Mouse (Mus musculus) hindbrain, embryonic 11.5 days (tissue): ENCODE measurements around the gene Polrmt. TPM values are rescaled to one million over a fixed set of nuclear protein-coding genes. Genes with fewer than 3 reads are reported as not detected.

Experiments
- ATAC-seq: fragments of 200-750 bp; cut with Nextera tagmentation; 2 replicates; pipeline ENCODE4 v1.8.0; 2017; ENCODE audit warnings: mild to moderate bottlenecking, moderate TSS enrichment, moderate library complexity; ENCODE audit not compliant: low FRiP score
- DNase-seq: peaks from one replicate; pipeline ENCODE4 v3.0.0-alpha.2; 2015; ENCODE audit warnings: low spot score
- H3K27ac ChIP-seq: fragments of 300-500 bp; sonication (generic); 2 replicates; pipeline ENCODE4 v1.5.1; 2014; ENCODE audit warnings: mild to moderate bottlenecking, low read depth, low read length
- H3K27me3 ChIP-seq: fragments of 300-500 bp; sonication (generic); 2 replicates; pipeline ENCODE4 v1.6.1; 2014; ENCODE audit warnings: mild to moderate bottlenecking, low read length, moderate library complexity, mixed read lengths; ENCODE audit not compliant: control insufficient read depth, insufficient read depth
- H3K36me3 ChIP-seq: fragments of 300-500 bp; sonication (generic); 2 replicates; pipeline ENCODE4 v1.6.1; 2014; ENCODE audit warnings: mild to moderate bottlenecking, low read length, moderate library complexity, mixed read lengths; ENCODE audit not compliant: control insufficient read depth, insufficient read depth
- H3K4me1 ChIP-seq: fragments of 300-500 bp; sonication (generic); replicated peaks from 2 replicates; pipeline ENCODE4 v1.6.1; 2014; ENCODE audit warnings: low read length, mixed read lengths; ENCODE audit not compliant: control insufficient read depth, insufficient read depth
- H3K4me2 ChIP-seq: fragments of 300-500 bp; sonication (generic); replicated peaks from 2 replicates; pipeline ENCODE4 v1.6.1; 2014; ENCODE audit warnings: mild to moderate bottlenecking, low read depth, low read length
- H3K4me3 ChIP-seq: fragments of 300-500 bp; sonication (generic); 2 replicates; pipeline ENCODE4 v1.5.1; 2014; ENCODE audit warnings: low read depth, low read length
- H3K9ac ChIP-seq: fragments of 300-500 bp; sonication (generic); 2 replicates; pipeline ENCODE4 v1.6.1; 2014; ENCODE audit warnings: low read depth, low read length
- H3K9me3 ChIP-seq: fragments of 300-500 bp; sonication (generic); 2 replicates; pipeline ENCODE4 v1.6.1; 2016; ENCODE audit warnings: low read length; ENCODE audit not compliant: control insufficient read depth
- WGBS: fragments of 180-500 bp; shearing (Covaris S2); extraction: QIAGEN DNeasy Blood & Tissue Kit; methylation state at CpG from one replicate; pipeline ENCODE4 v1.1.7; 2014; 5-methylcytosine and 5-hydroxymethylcytosine counted together
- polyA plus RNA-seq: library from polyadenylated mRNA; unstranded; fragments of >200 nt; fragmentation: Nextera tagmentation; extraction: Ambion mirVana; gene quantifications from 2 replicates; pipeline ENCODE4 v1.2.1, GENCODE M21; 2014

The Polrmt gene
- polyA plus RNA-seq, 1 experiment from 2014 or later: 26.8 TPM

- Histone ChIP-seq H3K4me2 (no peak overlapping the region), H3K27ac (no peak overlapping the region), H3K9ac (no peak overlapping the region), H3K4me3 (no peak overlapping the region), H3K36me3 (no peaks in the 10 kb centered on the region), H3K4me1 (peaks cover 13% of the 10 kb centered on the region; the same call in 1 of the 2 replicates), H3K9me3 (no peaks in the 10 kb centered on the region), H3K27me3 (peaks cover 47% of the 10 kb centered on the region)
- ATAC-seq (no peak), DNase-seq (no peak)
- WGBS: 16% methylated on average over 14 of the region's 15 CpGs
These were observed 31.6 kb upstream of the Polrmt start for GRCm38 (mm10) chr10:79778006-79778405.

GRCm38 (mm10) chr10:79777103-79777531, 30.7 kb upstream of the Polrmt start, which contains the start of gene Fstl3:
Gene Fstl3, plus strand, starts transcription at chr10:79777272.
- H3K27ac ChIP-seq: no peak within 1 kb of the TSS
- no peak for ATAC-seq
- no peaks in the 10 kb centered on the region for H3K36me3 ChIP-seq
- peak within 1 kb of the TSS; percentile 22 for H3K4me3 ChIP-seq
- no peaks in the 10 kb centered on the region for H3K9me3 ChIP-seq
- peaks cover 13% of the 10 kb centered on the region; the same call in 1 of the 2 replicates for H3K4me1 ChIP-seq
- peak within 1 kb of the TSS; percentile 42 for H3K4me2 ChIP-seq
- peaks cover 47% of the 10 kb centered on the region for H3K27me3 ChIP-seq
- DNase-seq: no peak
- 2% methylated on average over 38 of the region's 39 CpGs for WGBS
- peak within 1 kb of the TSS; percentile 45 for H3K9ac ChIP-seq

DNA sequence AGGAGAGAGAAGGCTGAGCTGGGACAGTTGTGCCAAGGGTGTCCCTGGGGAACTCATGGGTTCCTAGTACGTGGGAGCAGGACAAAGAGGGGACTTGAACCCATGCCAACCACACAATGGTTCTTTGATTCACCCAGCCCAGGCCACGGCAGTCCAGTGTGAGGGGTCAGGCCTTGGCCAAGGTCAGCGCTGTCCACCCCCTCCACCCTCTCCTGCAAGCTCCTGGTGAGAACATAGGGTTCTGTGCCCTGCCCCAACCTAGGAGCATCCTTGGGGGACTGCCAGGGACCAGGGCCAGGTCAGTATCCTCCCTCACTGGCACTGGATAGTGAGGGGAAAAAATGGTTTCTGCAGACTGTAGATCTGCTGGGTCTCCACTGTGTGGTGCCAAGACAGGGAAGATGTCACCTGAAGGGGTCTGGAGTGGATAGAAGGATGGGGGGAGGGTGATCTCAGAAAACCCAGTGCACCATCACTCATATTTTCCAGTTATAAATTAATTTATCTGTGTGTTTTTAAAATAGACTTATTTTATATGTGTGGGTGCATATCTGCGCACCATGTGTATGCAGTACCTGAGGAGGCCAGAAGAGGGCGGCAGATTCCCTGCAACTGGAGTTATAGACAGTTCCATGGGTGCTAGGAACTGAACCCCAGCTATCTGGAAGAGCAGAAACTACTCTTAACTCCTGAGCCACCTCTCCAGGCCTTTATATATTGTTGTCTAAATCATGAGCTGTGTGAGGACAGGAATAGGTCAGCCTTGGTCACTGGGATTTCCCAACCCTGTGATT, 28.3 kb upstream of the Polrmt start:
- H3K27ac ChIP-seq: no peak overlapping the region
- no peaks in the 10 kb centered on the region for H3K9me3 ChIP-seq
- no peak overlapping the region for H3K9ac ChIP-seq
- no peak for ATAC-seq
- H3K36me3 ChIP-seq: no peaks in the 10 kb centered on the region
- 66% methylated on average over 5 of the region's 5 CpGs for WGBS
- no peak overlapping the region for H3K4me3 ChIP-seq
- DNase-seq: no peak
- H3K4me2 ChIP-seq: no peak overlapping the region
- H3K4me1 ChIP-seq: peaks cover 7% of the 10 kb centered on the region; the same call in 1 of the 2 replicates
- peaks cover 31% of the 10 kb centered on the region for H3K27me3 ChIP-seq

- Histone ChIP-seq H3K9ac (no peak overlapping the region), H3K36me3 (no peaks in the 10 kb centered on the region), H3K27me3 (peaks cover 17% of the 10 kb centered on the region), H3K4me2 (no peak overlapping the region), H3K9me3 (no peaks in the 10 kb centered on the region), H3K27ac (no peak overlapping the region), H3K4me3 (no peak overlapping the region), H3K4me1 (peaks cover 6% of the 10 kb centered on the region; the same call in 1 of the 2 replicates)
- 89% methylated on average over 2 of the region's 2 CpGs for WGBS
- DNase-seq (no peak), ATAC-seq (no peak)
These were observed 26.8 kb upstream of the Polrmt start for GRCm38 (mm10) chr10:79773208-79773607.

DNA sequence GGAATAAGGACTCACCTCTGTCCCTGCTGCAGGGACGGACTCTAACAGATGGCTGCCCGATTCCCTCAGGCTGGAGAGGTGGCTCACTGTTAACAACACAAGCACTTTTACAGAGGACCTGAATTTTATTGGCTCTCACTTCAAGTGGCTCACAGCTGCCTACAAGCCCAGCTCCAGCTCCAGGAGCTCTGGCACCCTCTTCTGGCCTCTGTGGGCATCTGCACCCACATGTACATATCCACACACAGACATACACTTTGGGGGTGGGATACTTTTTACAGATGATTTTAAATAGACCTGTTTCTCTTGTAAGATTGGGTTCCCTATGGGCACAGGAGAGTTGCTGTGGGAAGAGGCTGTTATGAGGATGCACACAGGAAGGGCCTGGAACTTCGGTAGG, 25.9 kb upstream of the Polrmt start:
- DNase-seq (no peak), ATAC-seq (no peak)
- H3K9me3 ChIP-seq: no peaks in the 10 kb centered on the region
- H3K27me3 ChIP-seq: peaks cover 8% of the 10 kb centered on the region
- H3K4me2 ChIP-seq: no peak overlapping the region
- H3K36me3 ChIP-seq: no peaks in the 10 kb centered on the region
- H3K9ac ChIP-seq: no peak overlapping the region
- H3K27ac ChIP-seq: no peak overlapping the region
- peaks cover 8% of the 10 kb centered on the region for H3K4me1 ChIP-seq
- WGBS: 91% methylated on average over 3 of the region's 3 CpGs
- no peak overlapping the region for H3K4me3 ChIP-seq

DNA sequence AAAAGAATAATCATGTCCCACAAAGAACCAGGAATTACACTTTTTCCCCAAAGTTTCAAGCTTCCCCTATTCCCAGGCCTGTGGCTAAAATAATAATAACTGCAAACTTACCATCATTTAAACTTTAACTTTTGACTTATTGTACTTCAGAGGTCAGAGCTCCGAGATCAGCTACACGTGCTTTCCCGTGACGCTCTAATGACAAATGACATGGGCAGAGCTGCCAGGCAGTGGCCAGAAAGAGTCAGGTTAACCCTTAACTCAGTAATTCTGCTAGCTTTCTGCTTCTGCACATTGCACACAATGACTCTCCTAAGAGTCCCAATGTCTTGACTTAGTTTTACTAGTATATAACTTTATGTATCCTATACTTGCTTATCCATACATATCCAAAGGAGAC, 22.9 kb upstream of the Polrmt start:
- Histone ChIP-seq H3K9ac (no peak overlapping the region), H3K4me1 (peaks cover 12% of the 10 kb centered on the region), H3K9me3 (no peaks in the 10 kb centered on the region), H3K4me3 (no peak overlapping the region), H3K27me3 (no peaks in the 10 kb centered on the region), H3K4me2 (no peak overlapping the region), H3K27ac (no peak overlapping the region), H3K36me3 (no peaks in the 10 kb centered on the region)
- no peak for DNase-seq
- WGBS: 36% methylated on average over 4 of the region's 4 CpGs
- ATAC-seq: no peak

GRCm38 (mm10) chr10:79768400-79768799, 22.0 kb upstream of the Polrmt start:
- Histone ChIP-seq H3K36me3 (no peaks in the 10 kb centered on the region), H3K9me3 (no peaks in the 10 kb centered on the region), H3K4me2 (no peak overlapping the region; the same call in 1 of the 2 replicates), H3K27me3 (no peaks in the 10 kb centered on the region), H3K4me3 (no peak overlapping the region), H3K9ac (no peak overlapping the region; the same call in 1 of the 2 replicates), H3K4me1 (peaks cover 12% of the 10 kb centered on the region), H3K27ac (no peak overlapping the region)
- 3% methylated on average over 5 of the region's 5 CpGs for WGBS
- DNase-seq (peak; percentile 88), ATAC-seq (no peak)

DNA sequence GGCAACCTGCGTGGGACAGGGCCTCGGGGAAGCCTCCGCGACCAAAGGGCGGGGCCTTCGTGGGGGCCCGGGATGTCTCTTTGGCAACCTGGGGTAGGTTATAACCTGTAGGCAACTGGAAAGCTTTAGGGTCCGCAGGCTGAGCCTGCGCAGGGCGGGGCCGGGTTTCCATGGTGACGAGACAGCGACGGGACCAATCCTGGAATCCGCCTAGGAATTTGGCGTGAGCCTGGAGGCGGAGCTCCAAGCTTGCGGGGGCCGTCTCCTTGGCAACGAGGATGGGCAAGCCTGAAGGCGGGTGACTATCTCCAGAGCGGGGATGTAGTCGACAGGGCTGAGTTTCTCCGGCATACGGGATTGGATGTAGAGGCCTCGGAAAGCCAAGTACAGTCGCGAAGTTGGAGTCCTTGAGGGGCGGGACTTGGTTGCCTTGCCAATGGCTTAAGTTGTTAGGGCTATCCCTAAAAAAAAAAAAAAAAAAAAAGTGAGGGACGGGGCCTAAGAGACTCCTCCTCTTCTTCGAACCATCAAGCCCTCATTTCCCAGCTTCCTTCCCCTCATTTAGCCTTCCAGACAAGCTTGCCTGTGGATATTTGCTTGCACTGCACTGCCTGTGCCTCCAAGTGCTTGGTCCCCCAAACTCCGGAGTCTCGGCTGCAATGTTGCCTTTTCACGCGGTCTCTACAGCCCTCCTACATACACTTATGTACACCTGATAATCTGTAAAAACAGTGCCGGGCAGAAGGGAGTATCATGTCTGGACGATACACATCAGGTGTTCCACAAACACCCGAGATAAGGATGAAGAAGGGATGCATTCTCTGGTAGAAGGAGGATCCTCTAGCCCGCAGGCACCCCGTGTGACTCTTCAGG, 21.2 kb upstream of the Polrmt start:
- Histone ChIP-seq H3K4me3 (peak overlapping the region; percentile 91), H3K36me3 (no peaks in the 10 kb centered on the region), H3K4me1 (peaks cover 12% of the 10 kb centered on the region), H3K27me3 (no peaks in the 10 kb centered on the region), H3K9me3 (no peaks in the 10 kb centered on the region), H3K4me2 (peak overlapping the region; percentile 75), H3K9ac (peak overlapping the region; percentile 32; the same call in 1 of the 2 replicates), H3K27ac (peak overlapping the region; percentile 92)
- ATAC-seq (peak; percentile 89), DNase-seq (peak; percentile 95)
- 8% methylated on average over 40 of the region's 40 CpGs for WGBS
